Mouse (Mus musculus): ENCODE data around the gene Hspg2. TPM values are rescaled to one million over a fixed set of nuclear protein-coding genes. Genes with fewer than 3 reads are reported as not detected.

Hspg2 gene
- polyA plus RNA-seq, 1 experiment from 2014 or later = 4.1 TPM

- no peak for DNase-seq (ENCODE audit: low spot score)
Observed at GRCm38 (mm10) chr4:137498882-137499583, 30.5 kb downstream of the Hspg2 start.

- DNase-seq (ENCODE audit: low spot score) = no peak
Observed at GRCm38 (mm10) chr4:137500149-137500548, 31.6 kb downstream of the Hspg2 start.

DNA sequence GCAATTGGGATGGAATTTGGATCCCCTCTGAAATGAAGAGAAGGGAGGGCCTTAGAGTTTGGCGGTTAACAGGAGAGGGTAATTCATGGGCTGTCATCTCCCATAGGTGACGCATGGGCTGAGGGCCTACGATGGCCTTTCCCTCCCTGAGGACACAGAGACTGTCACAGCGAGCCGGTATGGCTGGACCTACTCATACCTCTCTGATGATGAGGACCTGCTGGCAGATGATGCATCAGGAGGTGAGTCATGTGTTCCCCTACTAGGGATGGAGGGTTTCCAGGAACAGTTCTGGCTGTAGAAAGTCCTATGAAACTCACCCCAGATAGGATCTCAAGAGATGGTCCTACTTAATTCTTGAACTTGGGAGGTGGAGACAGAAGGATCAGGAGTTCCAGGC is 32.4 kb downstream of the Hspg2 start:
- no peak for DNase-seq (ENCODE audit: low spot score)

GRCm38 (mm10) chr4:137502183-137502582 is 33.6 kb downstream of the Hspg2 start:
- no peak for DNase-seq (ENCODE audit: low spot score)

- no peak for DNase-seq (ENCODE audit: low spot score)
Observed at GRCm38 (mm10) chr4:137502801-137503200, 34.2 kb downstream of the Hspg2 start.

- peak; percentile 26 for DNase-seq (ENCODE audit: low spot score)
Observed at GRCm38 (mm10) chr4:137503509-137503971, 35.0 kb downstream of the Hspg2 start.

DNA sequence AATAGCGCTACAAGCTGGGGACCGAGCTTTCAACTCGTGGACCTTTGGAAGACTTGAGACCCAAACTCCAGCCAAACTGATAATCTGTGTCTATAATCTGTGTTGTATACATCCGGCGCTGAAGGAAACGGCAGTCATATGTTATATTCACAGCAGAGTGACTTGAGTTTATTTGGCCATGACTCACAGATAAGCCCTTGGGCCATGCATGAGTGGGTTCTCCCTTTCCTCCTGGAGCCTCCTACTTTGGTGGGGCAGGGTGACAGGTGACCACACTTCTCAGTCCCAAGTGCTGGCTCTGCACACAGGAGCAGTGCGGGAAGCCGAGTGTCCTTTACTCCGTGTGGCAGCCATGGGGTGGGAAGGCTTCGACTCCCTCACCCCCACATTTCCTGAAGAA is 38.1 kb downstream of the Hspg2 start:
- DNase-seq (ENCODE audit: low spot score) = no peak

DNA sequence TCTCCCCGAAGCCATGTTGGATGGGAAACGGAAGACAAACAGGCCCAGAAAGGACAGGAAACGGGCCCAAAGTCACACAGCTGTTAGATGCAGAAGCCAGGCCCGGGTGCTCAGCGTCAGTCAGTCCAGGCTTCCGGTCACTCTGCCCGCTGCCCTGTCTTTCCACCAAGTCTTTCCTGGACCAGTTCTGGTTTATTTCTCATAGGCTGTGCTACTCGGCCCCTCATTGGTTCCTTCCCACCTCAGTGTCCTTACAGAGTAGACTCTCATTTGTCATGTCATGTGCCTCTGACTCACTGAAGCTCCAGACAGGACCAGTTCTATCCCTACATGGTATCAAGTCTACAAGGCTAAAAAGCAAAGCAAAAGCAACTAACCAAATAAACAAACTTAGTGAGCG is 41.0 kb downstream of the Hspg2 start:
- no peak for DNase-seq (ENCODE audit: low spot score)

DNA sequence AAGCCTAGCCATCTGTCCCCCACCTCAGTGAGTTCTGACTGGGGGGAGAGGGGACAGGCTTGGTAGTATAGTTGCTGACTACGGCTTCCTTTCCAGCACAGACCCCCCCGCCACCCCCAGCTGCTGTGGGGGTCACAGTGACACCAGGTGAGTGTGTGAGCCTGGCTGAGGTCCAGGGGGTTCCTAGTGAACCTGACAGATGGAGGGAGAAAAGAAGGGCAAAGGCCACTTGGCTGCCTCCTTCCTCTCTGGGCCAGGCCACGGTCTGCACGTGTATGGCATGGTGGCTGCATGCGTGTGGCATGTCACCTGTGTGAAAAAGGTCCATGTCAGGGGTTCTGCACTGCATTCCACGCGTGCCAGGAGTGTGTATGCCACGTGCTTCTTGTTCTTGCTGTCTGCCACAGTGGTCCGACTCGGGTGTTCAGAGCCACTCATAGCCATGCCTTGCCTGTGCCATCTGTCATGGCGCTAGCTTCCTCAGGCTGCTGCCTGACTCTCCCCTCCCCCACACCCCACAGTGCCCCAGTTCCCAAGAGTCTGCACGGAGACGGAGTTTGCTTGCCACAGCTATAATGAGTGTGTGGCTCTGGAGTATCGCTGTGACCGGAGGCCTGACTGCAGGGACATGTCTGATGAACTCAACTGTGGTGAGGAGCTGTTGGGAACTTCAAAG is 41.6 kb downstream of the Hspg2 start:
- no peak for DNase-seq (ENCODE audit: low spot score)

- no peak for DNase-seq (ENCODE audit: low spot score)
Observed at GRCm38 (mm10) chr4:137512897-137513296, 44.3 kb downstream of the Hspg2 start.

GRCm38 (mm10) chr4:137517989-137518691 is 49.6 kb downstream of the Hspg2 start:
- peak; percentile 27 for DNase-seq (ENCODE audit: low spot score)

DNA sequence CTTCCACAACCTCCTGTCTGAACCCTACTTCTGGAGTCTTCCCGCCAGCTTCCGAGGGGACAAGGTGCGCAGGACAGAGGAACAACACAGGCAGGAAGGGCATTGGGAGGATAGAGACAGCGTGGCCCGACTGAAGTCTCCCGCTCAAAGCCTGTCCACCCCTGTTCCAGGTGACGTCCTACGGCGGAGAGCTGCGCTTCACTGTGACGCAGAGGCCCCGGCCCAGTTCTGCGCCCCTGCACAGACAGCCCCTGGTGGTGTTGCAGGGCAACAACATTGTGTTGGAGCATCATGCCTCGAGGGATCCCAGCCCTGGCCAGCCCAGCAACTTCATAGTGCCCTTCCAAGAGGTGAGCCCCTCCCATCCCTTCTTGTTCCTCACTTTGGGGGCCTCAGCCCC is 50.2 kb downstream of the Hspg2 start:
- no peak for DNase-seq (ENCODE audit: low spot score)

DNA sequence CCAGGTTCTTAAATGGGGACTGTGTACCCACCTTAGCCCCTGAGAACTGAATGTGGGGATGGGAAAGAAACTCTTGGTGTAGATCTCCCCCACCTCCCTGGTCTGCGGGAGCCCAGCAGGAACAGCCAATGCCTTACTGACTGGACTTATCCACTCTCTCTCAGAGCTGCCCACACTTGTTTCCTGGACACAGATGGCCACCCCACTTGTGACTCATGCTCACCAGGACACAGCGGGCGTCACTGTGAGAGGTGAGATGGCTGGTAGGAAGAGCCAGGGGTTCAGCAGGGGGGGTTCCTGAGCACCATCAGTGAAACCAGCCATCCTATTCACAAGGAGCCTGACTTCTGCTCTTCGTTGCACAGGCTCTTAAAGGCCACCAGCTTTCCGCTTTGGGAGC is 51.8 kb downstream of the Hspg2 start:
- no peak for DNase-seq (ENCODE audit: low spot score)

- DNase-seq (ENCODE audit: low spot score) = no peak
Observed at GRCm38 (mm10) chr4:137521966-137522365, 53.4 kb downstream of the Hspg2 start.

GRCm38 (mm10) chr4:137525426-137525825 is 56.9 kb downstream of the Hspg2 start:
- no peak for DNase-seq (ENCODE audit: low spot score)

GRCm38 (mm10) chr4:137527368-137527767 is 58.8 kb downstream of the Hspg2 start:
- no peak for DNase-seq (ENCODE audit: low spot score)

- no peak for DNase-seq (ENCODE audit: low spot score)
Observed at GRCm38 (mm10) chr4:137527872-137528271, 59.3 kb downstream of the Hspg2 start.

DNA sequence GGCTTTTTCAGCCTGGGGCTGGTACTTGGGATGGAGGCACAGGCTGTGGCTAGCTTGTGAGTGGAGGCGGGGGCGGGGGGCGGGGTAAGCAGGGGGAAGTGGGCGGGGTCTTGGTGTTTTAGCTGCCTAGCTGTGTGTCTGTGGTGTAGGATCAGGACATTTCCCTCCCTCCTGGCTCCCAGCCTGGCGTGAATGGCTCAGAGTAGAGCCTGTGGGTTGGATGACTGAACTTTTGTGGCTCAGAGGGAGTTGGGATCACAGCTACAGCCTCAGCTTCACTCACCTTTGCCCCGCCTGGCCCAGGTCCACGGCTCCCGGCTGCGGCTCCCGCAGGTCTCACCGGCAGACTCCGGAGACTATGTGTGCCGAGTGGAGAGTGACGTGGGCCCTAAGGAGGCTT is 71.8 kb downstream of the Hspg2 start:
- DNase-seq (ENCODE audit: low spot score) = no peak

DNA sequence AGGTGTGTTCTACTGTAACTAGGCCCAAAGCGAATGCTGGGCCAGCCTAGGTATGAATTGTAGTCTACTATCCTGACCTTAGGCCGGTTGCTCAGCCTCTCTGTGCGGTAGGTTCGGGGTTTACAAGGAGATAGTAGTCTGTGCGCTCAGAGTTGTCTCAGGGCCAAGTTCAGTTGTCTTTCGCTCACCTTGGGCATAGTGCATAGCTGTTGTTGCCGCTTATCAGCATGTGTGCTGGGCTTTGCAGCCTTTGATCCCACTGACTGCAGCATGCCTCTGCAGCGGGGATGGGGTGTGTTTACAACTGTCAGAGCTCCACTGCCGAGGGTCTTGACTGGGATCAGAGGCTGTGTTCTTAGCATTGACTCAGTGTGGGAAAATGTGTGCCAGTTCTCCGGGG is 74.4 kb downstream of the Hspg2 start:
- DNase-seq (ENCODE audit: low spot score) = no peak

- no peak for DNase-seq (ENCODE audit: low spot score)
Observed at GRCm38 (mm10) chr4:137545568-137545967, 77.0 kb downstream of the Hspg2 start.

GRCm38 (mm10) chr4:137546003-137546525 is 77.5 kb downstream of the Hspg2 start:
- DNase-seq (ENCODE audit: low spot score) = peak; percentile 66

DNA sequence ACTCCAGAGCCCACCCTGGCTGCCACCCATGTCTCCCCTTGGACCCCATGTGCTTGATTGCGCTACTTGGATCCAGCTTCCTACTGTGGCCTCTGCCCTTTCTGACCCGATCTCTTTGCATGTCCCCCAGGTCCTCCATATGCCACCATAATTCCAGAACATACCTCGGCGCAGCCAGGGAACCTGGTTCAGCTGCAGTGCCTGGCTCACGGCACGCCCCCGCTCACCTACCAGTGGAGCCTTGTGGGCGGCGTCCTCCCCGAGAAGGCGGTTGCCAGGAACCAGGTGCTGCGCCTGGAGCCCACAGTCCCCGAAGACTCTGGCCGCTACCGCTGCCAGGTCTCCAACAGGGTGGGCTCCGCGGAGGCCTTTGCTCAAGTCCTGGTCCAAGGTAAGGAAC is 84.9 kb downstream of the Hspg2 start:
- DNase-seq (ENCODE audit: low spot score) = no peak

Measured in thymus, postnatal 0 days (tissue).